Mouse (Mus musculus) bone marrow macrophage, adult 2 months (primary cell): ENCODE data around the gene Ffar1.

ENCODE experiments used
- CTCF ChIP-seq: IDR thresholded peaks from 2 replicates; pipeline ENCODE4 v1.5.1; 2012; ENCODE audit warnings: low read depth, mild to moderate bottlenecking, low read length, moderate library complexity
- POLR2A ChIP-seq: IDR thresholded peaks from 2 replicates; pipeline ENCODE4 v1.6.1; 2012; ENCODE audit warnings: mild to moderate bottlenecking, low read depth, low read length, borderline replicate concordance

- TF ChIP-seq POLR2A (no peak), CTCF (no peak)
Measured at GRCm38 (mm10) chr7:30880176-30880575, 18.8 kb upstream of the Ffar1 start, which contains the start of gene Cd22.
